Mouse (Mus musculus): ENCODE measurements around the gene 1700069L16Rik.

DNA sequence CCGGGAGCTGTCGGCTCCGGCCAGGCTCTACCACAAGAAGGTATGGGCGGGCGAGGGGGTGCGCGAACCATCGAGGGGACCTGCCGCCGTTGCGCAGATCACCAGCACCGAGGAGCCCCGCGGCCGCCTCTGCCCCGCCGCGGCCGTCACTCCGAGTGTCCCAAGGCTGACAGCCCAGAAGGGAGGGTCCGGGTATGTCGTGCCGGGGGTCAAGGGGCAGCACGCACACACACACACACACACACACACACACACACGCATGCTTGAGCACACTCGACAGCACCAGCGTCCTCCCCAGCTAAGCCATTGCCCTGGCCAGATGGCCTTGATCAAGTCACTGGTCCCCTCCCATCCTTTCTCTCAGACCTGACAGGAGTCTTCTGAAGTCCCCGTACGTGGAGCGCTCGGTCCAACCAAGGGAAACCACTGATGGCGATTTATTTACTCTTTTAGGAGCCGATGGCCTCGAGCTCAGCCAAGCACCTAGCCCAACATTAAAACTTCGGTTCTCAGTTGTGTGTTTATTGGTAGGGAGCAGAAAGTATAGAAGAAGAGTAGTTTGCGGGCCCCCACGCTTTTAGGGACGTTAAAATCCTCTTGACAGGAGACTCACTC lies 48.4 kb upstream of the 1700069L16Rik start:
- TF ChIP-seq CTCF (IDR thresholded peaks at IDR 0.05; ENCODE audit: low read depth), result no peak
- no peak for TF ChIP-seq EP300 (IDR thresholded peaks at IDR 0.05; ENCODE audit: low read depth)

All from liver, postnatal 0 days (tissue).